Mouse (Mus musculus) bone marrow, adult 2 months (tissue): ENCODE measurements around the gene Sec61g.

Experiments used
- CTCF ChIP-seq: fragments of 200-500 bp; IDR thresholded peaks from 2 replicates; pipeline ENCODE4 v1.5.1; 2011; ENCODE audit warnings: low read length, control low read depth; ENCODE audit not compliant: control insufficient read depth, insufficient read depth
- POLR2A ChIP-seq: fragments of 200-500 bp; IDR thresholded peaks from 2 replicates; pipeline ENCODE4 v1.6.1; 2011; ENCODE audit warnings: low read depth, mild to moderate bottlenecking, control low read depth, low read length, borderline replicate concordance; ENCODE audit not compliant: control insufficient read depth

DNA sequence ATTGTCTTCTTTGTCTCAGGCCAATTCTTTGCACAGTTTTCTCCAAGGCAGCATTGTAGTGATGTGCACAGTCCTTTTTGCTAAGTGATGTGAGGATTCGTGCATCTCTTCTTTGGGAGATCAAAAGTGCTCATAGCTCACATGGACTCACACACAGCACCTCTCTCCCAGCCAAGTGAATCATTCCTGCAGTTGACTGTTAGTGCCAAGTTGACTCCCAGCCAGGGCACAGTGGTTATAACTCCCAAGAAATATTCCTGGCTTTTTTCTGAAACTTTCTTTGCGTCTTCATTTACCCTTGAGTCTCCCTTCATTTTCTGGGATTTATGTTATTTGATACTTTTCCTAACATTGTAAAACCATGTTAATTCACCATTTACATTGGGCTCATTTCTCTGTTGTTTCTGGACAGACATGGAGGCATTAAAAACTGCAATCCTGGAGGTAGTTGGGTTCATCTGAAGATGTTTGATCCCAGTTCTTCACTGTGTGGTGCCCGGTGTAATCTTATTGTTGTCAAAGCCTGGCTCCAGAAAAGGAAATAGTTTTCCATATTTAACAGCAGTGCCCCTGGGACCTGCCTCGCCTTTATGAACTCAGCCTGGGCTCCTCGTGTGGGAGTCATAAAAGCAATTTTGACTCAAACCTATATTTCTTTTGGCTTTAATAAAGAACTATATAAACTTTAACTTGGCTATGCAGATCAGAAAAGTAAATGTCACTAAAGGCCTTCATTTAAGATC, 38.3 kb upstream of the Sec61g start:
- TF ChIP-seq CTCF (no peak), POLR2A (no peak)
